Mouse (Mus musculus): ENCODE data around the gene Ccr7. TPM values are rescaled to one million over a fixed set of nuclear protein-coding genes. Genes with fewer than 3 reads are reported as not detected.

The Ccr7 gene
- total and polyA plus RNA-seq, 3 experiments, result 203 to 306 (median 241) TPM

- H3K4me3 ChIP-seq (replicated peaks in 1 of 3; ENCODE audit: low read depth in 2 of 3, low read length in 2 of 3, poor library complexity in 1 of 3), result no peak overlapping the region
- TF ChIP-seq ZKSCAN1 (IDR thresholded peaks at IDR 0.05; ENCODE audit: borderline replicate concordance, low read depth, low read length) (no peak), MYC (IDR thresholded peaks at IDR 0.05; ENCODE audit: low read depth, low read length) (no peak), UBTF (IDR thresholded peaks at IDR 0.05; ENCODE audit: low read depth, low read length) (no peak), USF1 (IDR thresholded peaks at IDR 0.05; ENCODE audit: low read depth, low read length) (no peak), CTCF (conservative IDR thresholded peaks at IDR 0.05 in 1 of 2, IDR thresholded peaks at IDR 0.05 in 1 of 2; ENCODE audit: low read depth in 2 of 2, low read length in 2 of 2) (no peak), E2F4 (IDR thresholded peaks at IDR 0.05; ENCODE audit: insufficient replicate concordance, low read depth, low read length) (no peak), ZC3H11A (IDR thresholded peaks at IDR 0.05; ENCODE audit: low read depth, low read length) (no peak)
- H3K27me3 ChIP-seq (replicated peaks), result no peaks in the 10 kb centered on the region
- peaks cover 63 to 95% of the 10 kb centered on the region in 2 experiments for H3K36me3 ChIP-seq (replicated peaks in 1 of 2; ENCODE audit: control insufficient read depth in 1 of 2, insufficient read depth in 1 of 2, low read length in 1 of 2)
- no peak overlapping the region for H3K9ac ChIP-seq (ENCODE audit: insufficient read depth, low read depth)
- DNase-seq (ENCODE audit: extremely low read depth), result no peak
- H3K4me2 ChIP-seq (ENCODE audit: insufficient read depth, low read depth, poor library complexity, severe bottlenecking), result no peak overlapping the region
- in situ Hi-C loops (cut with MboI; ENCODE audit: low pct_ligation_motif_present, low pct_unique_long_range_greater_than_20kb, low sequenced_read_pairs), result no loop called here
- dilution Hi-C loops (cut with MboI; ENCODE audit: extremely low pct_ligation_motif_present, extremely low pct_unique_long_range_greater_than_20kb, low sequenced_read_pairs), result no loop called here
- peaks cover 54% of the 10 kb centered on the region for H3K79me2 ChIP-seq (replicated peaks; ENCODE audit: control insufficient read depth, extremely low read depth, insufficient read depth, poor library complexity, severe bottlenecking)
- H3K4me1 ChIP-seq (ENCODE audit: control insufficient read depth in 1 of 2, insufficient read depth in 2 of 2), result peaks cover 20 to 79% of the 10 kb centered on the region in 2 experiments
- H3K9me3 ChIP-seq (replicated peaks; ENCODE audit: low read length), result no peaks in the 10 kb centered on the region
- no peak overlapping the region for H3K27ac ChIP-seq (ENCODE audit: insufficient read depth, low read depth)
These were observed 6.5 kb downstream of the Ccr7 start for GRCm38 (mm10) chr11:99148400-99148799.

GRCm38 (mm10) chr11:99147920-99148289, 7.0 kb downstream of the Ccr7 start:
- in situ Hi-C loops (cut with MboI; ENCODE audit: low pct_ligation_motif_present, low pct_unique_long_range_greater_than_20kb, low sequenced_read_pairs), result no loop called here
- TF ChIP-seq NRF1 (IDR thresholded peaks at IDR 0.05; ENCODE audit: low read depth, low read length) (no peak), KAT2A (IDR thresholded peaks at IDR 0.05; ENCODE audit: insufficient replicate concordance, low read length) (no peak), GABPA (IDR thresholded peaks at IDR 0.05; ENCODE audit: insufficient replicate concordance, low read depth, low read length) (no peak), RAD21 (IDR thresholded peaks at IDR 0.05; ENCODE audit: low read depth, low read length) (no peak), SMC3 (IDR thresholded peaks at IDR 0.05; ENCODE audit: low read depth, low read length) (no peak), SIN3A (IDR thresholded peaks at IDR 0.05; ENCODE audit: low read length) (no peak), ZNF384 (IDR thresholded peaks at IDR 0.05; ENCODE audit: low read depth, low read length) (no peak), RCOR1 (conservative IDR thresholded peaks at IDR 0.05; ENCODE audit: low read depth, low read length) (no peak), HCFC1 (IDR thresholded peaks at IDR 0.05; ENCODE audit: low read depth, low read length) (no peak), BHLHE40 (IDR thresholded peaks at IDR 0.05; ENCODE audit: low read depth, low read length) (no peak), ETS1 (conservative IDR thresholded peaks at IDR 0.05; ENCODE audit: low read depth, low read length) (no peak), NELFE (IDR thresholded peaks at IDR 0.05; ENCODE audit: low read depth, low read length) (no peak)
- no peak overlapping the region for H3K4me2 ChIP-seq (ENCODE audit: insufficient read depth, low read depth, poor library complexity, severe bottlenecking)
- H3K36me3 ChIP-seq (replicated peaks in 1 of 2; ENCODE audit: control insufficient read depth in 1 of 2, insufficient read depth in 1 of 2, low read length in 1 of 2), result peaks cover 67 to 96% of the 10 kb centered on the region in 2 experiments
- dilution Hi-C loops (cut with MboI; ENCODE audit: extremely low pct_ligation_motif_present, extremely low pct_unique_long_range_greater_than_20kb, low sequenced_read_pairs), result no loop called here
- H3K27ac ChIP-seq (ENCODE audit: insufficient read depth, low read depth), result no peak overlapping the region
- peaks cover 25 to 84% of the 10 kb centered on the region in 2 experiments for H3K4me1 ChIP-seq (ENCODE audit: control insufficient read depth in 1 of 2, insufficient read depth in 2 of 2)
- H3K79me2 ChIP-seq (replicated peaks; ENCODE audit: control insufficient read depth, extremely low read depth, insufficient read depth, poor library complexity, severe bottlenecking), result peaks cover 49% of the 10 kb centered on the region
- H3K27me3 ChIP-seq (replicated peaks), result no peaks in the 10 kb centered on the region
- no peak overlapping the region for H3K9ac ChIP-seq (ENCODE audit: insufficient read depth, low read depth)
- DNase-seq (ENCODE audit: extremely low read depth), result no peak
- no peaks in the 10 kb centered on the region for H3K9me3 ChIP-seq (replicated peaks; ENCODE audit: low read length)
- no peak overlapping the region for H3K4me3 ChIP-seq (replicated peaks in 1 of 3; ENCODE audit: low read depth in 2 of 3, low read length in 2 of 3, poor library complexity in 1 of 3)
